Mouse (Mus musculus) C2C12 (cell line): ENCODE data around the gene Fam166a.

Experiments used
- CTCF ChIP-seq: IDR thresholded peaks from one replicate; pipeline ENCODE4 v1.5.1; 2011; ENCODE audit not compliant: control insufficient read depth, insufficient read depth, insufficient read length
- FOSL1 ChIP-seq: IDR thresholded peaks from one replicate; pipeline ENCODE4 v1.8.0; 2011; ENCODE audit warnings: mild to moderate bottlenecking, low read length; ENCODE audit not compliant: poor library complexity, insufficient read depth, severe bottlenecking
- MAX ChIP-seq: IDR thresholded peaks from one replicate; pipeline ENCODE4 v1.6.1; 2011; ENCODE audit warnings: mild to moderate bottlenecking, control low read depth
- MYOD1 ChIP-seq: IDR thresholded peaks from one replicate; pipeline ENCODE4 v1.6.1; 2011; ENCODE audit warnings: low read depth; ENCODE audit not compliant: control insufficient read depth, insufficient read length

DNA sequence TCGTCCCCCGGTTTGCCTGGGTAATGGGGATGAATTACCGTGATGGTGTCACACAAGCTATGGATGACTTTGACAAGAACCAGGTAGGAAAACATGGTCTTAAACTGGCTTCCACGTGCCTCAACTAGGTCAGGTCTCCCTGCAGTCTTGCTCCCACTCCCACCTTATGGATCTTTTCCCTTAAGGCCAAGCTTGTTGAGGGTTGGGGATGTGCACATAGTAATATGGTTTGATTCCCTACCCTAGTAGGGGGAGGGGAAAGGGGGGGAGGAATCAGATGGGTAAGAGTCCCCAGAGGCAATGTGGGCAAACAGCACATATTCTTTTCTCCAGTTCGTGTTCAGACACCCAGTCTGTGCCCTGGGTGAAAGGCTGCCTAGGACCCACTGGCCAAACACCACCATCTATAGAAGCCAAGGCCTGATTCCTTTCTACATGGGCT, 2.8 kb downstream of the Fam166a start:
- TF ChIP-seq MYOD1: no peak
- TF ChIP-seq CTCF: no peak
- TF ChIP-seq FOSL1: no peak
- TF ChIP-seq MAX: no peak
